Mouse (Mus musculus) limb, embryonic 15.5 days (tissue): ENCODE results near the gene Phldb3. TPM values are rescaled to one million over a fixed set of nuclear protein-coding genes. Genes with fewer than 3 reads are reported as not detected.

Experiments used
- ATAC-seq: fragments of 200-750 bp; cut with Nextera tagmentation; 2 replicates; pipeline ENCODE4 v1.8.0; 2017; ENCODE audit warnings: low read depth, moderate TSS enrichment; ENCODE audit not compliant: insufficient number of reproducible peaks, low FRiP score, low TSS enrichment
- H3K27ac ChIP-seq: fragments of 300-500 bp; sonication (generic); 2 replicates; pipeline ENCODE4 v1.5.1; 2015; ENCODE audit warnings: moderate library complexity, mild to moderate bottlenecking, inconsistent platforms
- H3K27me3 ChIP-seq: fragments of 300-500 bp; sonication (generic); 2 replicates; pipeline ENCODE4 v1.6.1; 2015; ENCODE audit warnings: inconsistent platforms
- H3K36me3 ChIP-seq: fragments of 300-500 bp; sonication (generic); 2 replicates; pipeline ENCODE4 v1.6.1; 2015; ENCODE audit warnings: inconsistent platforms
- H3K4me1 ChIP-seq: fragments of 300-500 bp; sonication (generic); 2 replicates; pipeline ENCODE4 v1.6.1; 2015; ENCODE audit warnings: inconsistent platforms
- H3K4me2 ChIP-seq: fragments of 300-500 bp; sonication (generic); 2 replicates; pipeline ENCODE4 v1.6.1; 2015; ENCODE audit warnings: mild to moderate bottlenecking, inconsistent platforms
- H3K4me3 ChIP-seq: fragments of 300-500 bp; sonication (generic); 2 replicates; pipeline ENCODE4 v1.5.1; 2015; ENCODE audit warnings: mild to moderate bottlenecking, inconsistent platforms
- H3K9ac ChIP-seq: fragments of 300-500 bp; sonication (generic); 2 replicates; pipeline ENCODE4 v1.6.1; 2015; ENCODE audit warnings: inconsistent platforms
- H3K9me3 ChIP-seq: fragments of 300-500 bp; sonication (generic); 2 replicates; pipeline ENCODE4 v1.6.1; 2016; ENCODE audit warnings: inconsistent platforms
- WGBS: fragments of 180-500 bp; shearing (Covaris S2); methylation state at CpG from one replicate; pipeline ENCODE4 v1.1.7; 2015; 5-methylcytosine and 5-hydroxymethylcytosine counted together
- polyA plus RNA-seq: library from polyadenylated mRNA; unstranded; fragments of >200 nt; fragmentation: Nextera tagmentation; extraction: Ambion mirVana; gene quantifications from 2 replicates; pipeline ENCODE4 v1.2.1, GENCODE M21; 2015

Gene Phldb3
- polyA plus RNA-seq, 1 experiment from 2014 or later: 1.4 TPM

DNA sequence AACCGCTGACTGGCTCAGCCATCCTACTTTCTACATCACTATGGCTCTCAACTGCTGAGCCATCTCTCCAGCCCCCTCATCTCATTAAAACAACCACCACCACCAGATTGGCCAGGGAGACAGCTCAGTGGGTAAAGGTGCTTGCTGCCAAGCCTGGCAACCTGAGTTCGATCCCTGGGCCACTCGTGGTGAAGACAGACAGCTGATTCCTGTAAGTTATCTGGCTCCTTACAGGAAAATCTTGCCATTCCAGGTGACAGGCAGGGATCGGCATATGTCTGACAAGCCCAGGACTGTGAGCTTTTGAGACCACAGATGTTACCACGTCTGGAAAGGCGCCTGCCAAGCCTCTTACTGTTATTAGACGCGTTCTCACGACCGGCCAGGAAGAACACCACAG is 32.8 kb upstream of the Phldb3 start:
- H3K27ac ChIP-seq: no peak overlapping the region
- no peaks in the 10 kb centered on the region for H3K9me3 ChIP-seq
- no peak overlapping the region for H3K9ac ChIP-seq
- 81% methylated on average over 10 of the region's 10 CpGs for WGBS
- H3K4me1 ChIP-seq: no peaks in the 10 kb centered on the region
- ATAC-seq: no peak
- H3K27me3 ChIP-seq: no peaks in the 10 kb centered on the region
- H3K36me3 ChIP-seq: peaks cover 7% of the 10 kb centered on the region
- H3K4me3 ChIP-seq: no peak overlapping the region
- no peak overlapping the region for H3K4me2 ChIP-seq

DNA sequence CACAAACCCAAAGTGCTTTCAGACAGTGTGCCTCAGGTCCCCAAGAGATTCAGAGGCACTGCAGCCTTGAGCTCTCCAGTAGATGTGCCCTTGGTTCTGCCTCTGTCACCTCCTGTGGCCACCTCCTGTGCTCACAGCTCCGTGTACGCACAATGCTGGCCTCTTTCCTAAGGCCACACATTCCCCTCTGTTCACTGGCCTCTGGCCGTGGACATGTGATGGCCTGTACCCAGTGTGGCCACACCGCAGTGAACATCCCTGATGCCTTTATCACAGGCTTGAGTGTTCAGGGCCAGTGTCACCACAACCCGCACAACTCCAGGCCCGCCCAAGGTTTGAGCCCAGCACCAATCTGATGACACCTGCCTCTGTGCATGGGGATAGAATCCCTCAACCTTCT is 25.7 kb upstream of the Phldb3 start:
- H3K4me2 ChIP-seq: no peak overlapping the region
- no peaks in the 10 kb centered on the region; the same call in 1 of the 2 replicates for H3K9me3 ChIP-seq
- peaks cover 26% of the 10 kb centered on the region for H3K27me3 ChIP-seq
- no peak for ATAC-seq
- 90% methylated on average over 6 of the region's 6 CpGs for WGBS
- H3K9ac ChIP-seq: no peak overlapping the region
- H3K4me1 ChIP-seq: peaks cover 17% of the 10 kb centered on the region; the same call in 1 of the 2 replicates
- no peak overlapping the region for H3K27ac ChIP-seq
- H3K36me3 ChIP-seq: no peaks in the 10 kb centered on the region
- no peak overlapping the region for H3K4me3 ChIP-seq

DNA sequence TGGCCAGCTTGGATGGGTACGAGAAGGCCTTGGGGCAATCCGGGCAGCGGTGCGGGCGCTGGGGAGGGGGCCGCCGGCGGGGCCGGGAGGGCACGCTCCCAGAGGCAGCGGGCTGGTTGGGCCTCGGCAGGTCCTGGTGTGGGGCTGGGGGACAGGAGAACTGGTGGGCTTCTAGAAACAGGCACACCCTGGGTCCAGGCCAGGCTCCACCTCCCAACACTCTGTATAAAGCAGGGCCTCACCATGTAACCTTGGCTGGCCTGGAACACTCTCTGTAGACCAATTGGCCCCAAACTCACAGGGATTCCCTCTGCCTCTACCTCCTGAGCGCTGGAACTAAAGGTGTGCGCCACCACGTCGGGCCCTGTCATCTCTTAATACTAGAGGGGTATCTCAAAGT is 24.6 kb upstream of the Phldb3 start:
- H3K4me3 ChIP-seq: peak overlapping the region; percentile 4; the same call in 1 of the 2 replicates
- no peak for ATAC-seq
- H3K27me3 ChIP-seq: peaks cover 26% of the 10 kb centered on the region
- no peak overlapping the region for H3K4me2 ChIP-seq
- H3K9me3 ChIP-seq: no peaks in the 10 kb centered on the region; the same call in 1 of the 2 replicates
- peaks cover 17% of the 10 kb centered on the region; the same call in 1 of the 2 replicates for H3K4me1 ChIP-seq
- 34% methylated on average over 16 of the region's 16 CpGs for WGBS
- H3K9ac ChIP-seq: no peak overlapping the region
- H3K36me3 ChIP-seq: no peaks in the 10 kb centered on the region
- no peak overlapping the region for H3K27ac ChIP-seq

DNA sequence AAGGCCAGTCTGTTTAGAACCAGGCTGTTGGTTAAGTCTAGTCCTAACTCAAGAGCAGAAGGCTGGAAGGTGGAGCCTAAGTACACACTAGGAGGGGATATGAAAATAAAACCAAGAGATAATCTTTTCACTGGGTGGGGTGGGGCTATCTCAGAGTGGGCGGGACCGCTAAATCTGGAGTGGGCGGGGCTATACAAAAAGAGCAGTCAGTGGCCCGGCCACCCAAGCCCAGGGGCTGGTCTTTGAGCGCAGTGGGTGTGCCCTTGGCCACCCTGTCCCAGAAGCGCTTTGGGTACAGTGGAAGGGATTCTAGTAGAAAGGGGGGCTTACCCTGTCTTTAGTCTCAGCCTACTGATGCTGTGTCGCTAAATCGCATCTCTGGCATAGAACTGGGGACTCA is 23.7 kb upstream of the Phldb3 start:
- Histone ChIP-seq H3K36me3 (no peaks in the 10 kb centered on the region), H3K4me3 (peak overlapping the region; percentile 59), H3K4me1 (peaks cover 17% of the 10 kb centered on the region; the same call in 1 of the 2 replicates), H3K27me3 (peaks cover 26% of the 10 kb centered on the region), H3K9ac (no peak overlapping the region), H3K4me2 (peak overlapping the region; percentile 86), H3K9me3 (no peaks in the 10 kb centered on the region; the same call in 1 of the 2 replicates), H3K27ac (peak overlapping the region; percentile 61; the same call in 1 of the 2 replicates)
- WGBS: 6% methylated on average over 8 of the region's 8 CpGs
- peak; percentile 62 for ATAC-seq

DNA sequence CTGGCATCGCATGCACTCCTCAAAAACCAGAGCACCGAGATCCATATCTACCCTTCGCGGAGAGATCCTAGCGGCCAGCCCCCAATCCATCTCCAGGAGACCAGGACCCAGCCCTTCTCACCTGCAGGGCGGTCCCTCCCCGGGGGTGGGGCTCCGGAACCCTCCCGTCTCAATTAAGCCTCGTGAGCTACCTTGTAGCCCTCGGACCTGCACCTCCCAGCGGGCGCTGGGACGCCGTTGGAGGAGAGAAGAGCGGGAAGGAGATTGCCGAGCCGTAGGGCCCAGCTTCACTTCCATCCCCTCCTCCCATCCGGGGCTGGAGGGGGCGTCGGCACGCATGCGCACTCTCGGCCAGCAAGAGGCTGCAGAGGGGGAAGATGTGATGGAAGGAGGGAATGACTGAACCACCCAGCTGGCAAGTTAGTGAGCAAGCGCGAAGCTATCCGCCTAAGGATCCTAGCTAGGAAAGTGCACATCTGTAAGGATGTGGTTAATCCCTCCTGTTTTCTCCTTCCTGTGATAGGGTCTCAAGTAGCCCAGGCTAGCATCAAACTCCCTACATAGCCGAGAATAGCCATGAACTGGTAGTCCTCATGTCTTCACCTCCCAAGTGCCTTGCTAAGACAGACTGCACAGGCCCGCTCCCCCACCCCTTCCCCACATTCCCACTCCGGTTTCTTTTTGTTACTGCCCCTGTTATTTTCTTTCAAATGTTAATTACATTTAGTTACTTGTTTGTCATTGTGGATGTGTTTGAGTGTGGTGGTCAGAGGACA is 23.0 kb upstream of the Phldb3 start, which contains the start of the genes Ethe1 and Zfp575:
TSS of gene Ethe1 (plus strand) at position 214 of the 776 bp plus-strand sequence.
TSS of gene Zfp575 (minus strand) at position 312 of the 776 bp plus-strand sequence.
- Histone ChIP-seq H3K36me3 (no peaks in the 10 kb centered on the region), H3K27ac (peak within 1 kb of the TSS; percentile 61; the same call in 1 of the 2 replicates), H3K4me1 (peaks cover 17% of the 10 kb centered on the region; the same call in 1 of the 2 replicates), H3K4me3 (peak within 1 kb of the TSS; percentile 59), H3K9me3 (no peaks in the 10 kb centered on the region; the same call in 1 of the 2 replicates), H3K9ac (peak within 1 kb of the TSS; percentile 57; the same call in 1 of the 2 replicates), H3K27me3 (peaks cover 26% of the 10 kb centered on the region), H3K4me2 (peak within 1 kb of the TSS; percentile 86)
- WGBS: 6% methylated on average over 30 of the region's 30 CpGs
- ATAC-seq: peak; percentile 73

DNA sequence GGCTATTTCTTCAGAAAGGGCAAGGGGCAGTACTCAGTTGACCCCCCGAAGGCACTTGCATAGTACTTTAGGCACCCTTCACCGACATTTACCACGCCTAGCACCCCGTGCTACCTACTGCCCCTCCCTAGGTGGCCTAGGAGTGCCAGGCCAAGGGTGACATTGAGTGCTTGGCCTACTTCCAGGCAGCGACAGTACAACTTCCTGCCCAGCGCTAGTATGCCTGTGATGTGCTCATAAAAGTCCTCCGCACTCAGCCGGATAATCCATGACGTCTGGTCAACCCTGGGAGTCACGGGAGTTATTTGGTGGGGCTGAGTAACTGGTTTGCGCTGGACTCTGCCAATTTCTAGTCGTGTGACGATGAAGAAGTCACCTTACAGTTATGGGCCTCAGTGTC is 22.2 kb upstream of the Phldb3 start:
- 59% methylated on average over 13 of the region's 13 CpGs for WGBS
- H3K4me2 ChIP-seq: no peak overlapping the region
- H3K9me3 ChIP-seq: no peaks in the 10 kb centered on the region; the same call in 1 of the 2 replicates
- no peak overlapping the region for H3K9ac ChIP-seq
- peaks cover 19% of the 10 kb centered on the region; the same call in 1 of the 2 replicates for H3K4me1 ChIP-seq
- no peaks in the 10 kb centered on the region for H3K36me3 ChIP-seq
- no peak overlapping the region for H3K27ac ChIP-seq
- no peak overlapping the region for H3K4me3 ChIP-seq
- H3K27me3 ChIP-seq: peaks cover 26% of the 10 kb centered on the region
- ATAC-seq: no peak

DNA sequence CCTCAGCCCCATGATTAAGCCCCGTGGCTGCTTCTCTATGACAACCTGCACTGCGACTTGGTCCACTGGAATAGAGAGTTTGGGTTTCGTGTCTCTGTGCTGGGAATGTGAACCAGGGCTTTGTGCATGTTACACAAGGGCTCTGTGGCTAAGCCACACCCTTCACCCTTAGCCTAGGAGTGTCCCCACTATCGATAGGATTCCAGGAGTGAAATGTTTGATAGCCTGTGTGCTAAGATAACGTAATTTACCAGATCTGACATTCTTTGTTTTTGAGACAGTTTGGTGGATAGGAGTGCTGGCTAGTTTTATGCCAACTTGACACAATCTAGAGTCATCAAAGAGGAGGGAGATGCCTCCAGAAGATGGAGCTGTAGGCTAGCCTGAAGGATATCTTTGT is 18.8 kb upstream of the Phldb3 start:
- no peak overlapping the region for H3K4me3 ChIP-seq
- H3K27me3 ChIP-seq: peaks cover 3% of the 10 kb centered on the region; the same call in 1 of the 2 replicates
- peaks cover 21% of the 10 kb centered on the region for H3K4me1 ChIP-seq
- H3K4me2 ChIP-seq: no peak overlapping the region
- ATAC-seq: no peak
- H3K27ac ChIP-seq: no peak overlapping the region
- H3K36me3 ChIP-seq: no peaks in the 10 kb centered on the region
- H3K9me3 ChIP-seq: no peaks in the 10 kb centered on the region
- H3K9ac ChIP-seq: no peak overlapping the region
- WGBS: 61% methylated on average over 5 of the region's 5 CpGs

DNA sequence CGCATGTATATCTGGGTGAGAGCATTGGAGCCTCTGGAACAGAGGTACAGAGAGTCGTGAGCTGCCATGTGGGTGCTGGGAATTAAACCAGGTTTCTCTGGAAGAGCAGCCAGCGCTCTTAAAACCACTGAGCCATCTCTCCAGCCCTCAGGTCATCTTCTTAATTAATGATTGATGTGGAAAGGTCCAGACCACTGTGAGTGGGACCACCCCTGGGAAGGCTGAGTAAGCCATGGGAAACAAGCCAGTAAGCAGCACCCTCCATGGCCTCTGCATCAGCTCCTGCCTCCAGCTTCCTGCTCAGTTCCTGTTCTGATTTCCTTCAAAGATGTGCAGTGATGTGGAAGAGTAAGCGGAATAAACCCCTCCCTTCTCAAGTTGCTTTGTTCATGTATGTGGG is 18.4 kb upstream of the Phldb3 start:
- no peak for ATAC-seq
- no peak overlapping the region for H3K27ac ChIP-seq
- 53% methylated on average over 4 of the region's 4 CpGs for WGBS
- no peak overlapping the region for H3K4me3 ChIP-seq
- H3K9me3 ChIP-seq: no peaks in the 10 kb centered on the region
- H3K36me3 ChIP-seq: no peaks in the 10 kb centered on the region
- peaks cover 16% of the 10 kb centered on the region for H3K4me1 ChIP-seq
- H3K4me2 ChIP-seq: no peak overlapping the region
- H3K27me3 ChIP-seq: no peaks in the 10 kb centered on the region
- H3K9ac ChIP-seq: no peak overlapping the region

DNA sequence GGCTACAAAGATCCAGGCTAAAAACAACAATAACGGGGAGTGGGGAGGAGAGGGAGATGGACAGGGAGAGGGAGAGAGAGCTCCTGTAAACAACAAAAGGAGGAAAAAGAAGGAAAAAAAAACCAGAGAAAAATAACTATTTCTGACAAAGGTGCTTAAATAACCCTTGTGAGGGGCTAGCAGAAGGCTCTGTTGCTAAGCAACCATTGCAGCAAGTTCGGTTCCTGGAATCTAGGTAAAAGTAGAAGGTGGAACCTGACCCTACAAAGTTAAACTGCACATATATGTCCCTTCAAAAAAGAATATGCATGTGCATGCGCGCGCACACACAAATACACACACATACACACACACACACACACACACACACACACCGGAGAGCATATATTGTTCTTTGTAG is 17.8 kb upstream of the Phldb3 start:
- Histone ChIP-seq H3K4me1 (peaks cover 10% of the 10 kb centered on the region), H3K27me3 (no peaks in the 10 kb centered on the region), H3K4me3 (no peak overlapping the region), H3K9me3 (no peaks in the 10 kb centered on the region), H3K9ac (no peak overlapping the region), H3K4me2 (no peak overlapping the region), H3K36me3 (no peaks in the 10 kb centered on the region), H3K27ac (no peak overlapping the region)
- ATAC-seq: no peak
- WGBS: 73% methylated on average over 6 of the region's 6 CpGs

DNA sequence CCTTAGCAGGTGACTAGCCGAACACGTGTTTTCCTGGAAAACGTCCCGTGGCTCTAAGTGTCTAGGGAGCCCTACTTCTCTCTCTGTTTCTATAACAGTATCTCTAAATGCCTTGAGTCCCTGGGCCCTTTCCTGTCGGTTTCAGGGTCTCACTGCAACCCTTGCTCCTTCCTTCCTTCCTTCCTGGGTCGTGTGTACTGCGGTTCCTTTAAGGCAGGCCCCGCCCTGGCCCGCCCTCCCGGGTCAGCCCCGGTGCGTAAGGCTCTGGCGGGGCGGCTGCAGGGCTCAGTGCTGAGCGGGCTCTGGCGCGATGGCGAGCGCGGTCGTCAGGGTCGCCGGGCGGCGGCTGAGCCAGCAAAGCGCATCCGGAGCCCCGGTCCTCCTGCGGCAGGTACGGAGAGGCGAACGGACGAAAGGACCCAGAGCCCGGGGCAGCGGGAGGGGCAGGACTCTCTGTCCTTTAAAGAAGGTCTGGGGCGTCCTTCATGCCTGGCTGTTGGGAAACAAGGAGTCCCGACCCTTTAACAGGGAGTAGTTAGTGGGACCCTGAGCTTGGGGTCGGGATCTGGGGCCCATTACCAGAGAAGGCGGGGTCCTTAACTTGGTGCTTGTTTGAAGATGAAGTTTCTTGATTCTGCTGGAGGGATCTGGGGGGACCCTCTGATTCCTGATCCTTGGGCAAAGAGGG is 16.8 kb upstream of the Phldb3 start:
- no peaks in the 10 kb centered on the region for H3K27me3 ChIP-seq
- no peak overlapping the region for H3K27ac ChIP-seq
- no peaks in the 10 kb centered on the region for H3K9me3 ChIP-seq
- H3K36me3 ChIP-seq: no peaks in the 10 kb centered on the region
- WGBS: 3% methylated on average over 38 of the region's 39 CpGs
- peak overlapping the region; percentile 73 for H3K4me3 ChIP-seq
- ATAC-seq: peak; percentile 80
- H3K4me2 ChIP-seq: peak overlapping the region; percentile 77
- H3K4me1 ChIP-seq: peaks cover 9% of the 10 kb centered on the region
- peak overlapping the region; percentile 78 for H3K9ac ChIP-seq

DNA sequence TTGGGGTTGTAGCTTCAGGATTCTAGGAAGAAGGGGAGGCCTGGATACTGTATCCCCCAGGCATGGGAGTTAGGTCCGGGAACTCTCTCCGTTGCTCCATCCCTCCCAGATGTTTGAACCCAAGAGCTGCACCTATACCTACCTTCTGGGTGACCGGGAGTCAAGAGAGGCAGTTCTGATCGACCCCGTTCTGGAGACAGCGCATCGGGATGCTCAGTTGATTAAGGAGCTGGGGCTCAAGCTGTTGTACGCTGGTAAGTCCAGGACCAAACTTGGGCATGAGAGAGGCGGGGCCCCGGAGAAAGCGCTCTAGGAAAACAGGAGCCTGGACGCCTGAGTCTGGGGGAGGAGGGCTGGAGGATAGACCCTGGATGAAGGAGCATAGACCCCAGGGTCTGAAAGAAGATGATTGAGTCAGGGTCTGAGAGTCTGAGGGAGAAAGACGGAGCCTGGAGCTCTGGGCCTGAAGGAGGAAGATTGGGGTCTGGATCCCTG is 16.2 kb upstream of the Phldb3 start:
- H3K9me3 ChIP-seq: no peaks in the 10 kb centered on the region
- no peaks in the 10 kb centered on the region for H3K36me3 ChIP-seq
- H3K27me3 ChIP-seq: no peaks in the 10 kb centered on the region
- peaks cover 9% of the 10 kb centered on the region for H3K4me1 ChIP-seq
- peak overlapping the region; percentile 77 for H3K4me2 ChIP-seq
- H3K27ac ChIP-seq: no peak overlapping the region
- 0 out of 2 replicates have a peak, but pooled peaks have one; percentile 5 for ATAC-seq
- peak overlapping the region; percentile 73 for H3K4me3 ChIP-seq
- H3K9ac ChIP-seq: peak overlapping the region; percentile 78
- 3% methylated on average over 13 of the region's 13 CpGs for WGBS
